ENCODE assay signal across 29 mouse cellular contexts in the genomic region with DNA sequence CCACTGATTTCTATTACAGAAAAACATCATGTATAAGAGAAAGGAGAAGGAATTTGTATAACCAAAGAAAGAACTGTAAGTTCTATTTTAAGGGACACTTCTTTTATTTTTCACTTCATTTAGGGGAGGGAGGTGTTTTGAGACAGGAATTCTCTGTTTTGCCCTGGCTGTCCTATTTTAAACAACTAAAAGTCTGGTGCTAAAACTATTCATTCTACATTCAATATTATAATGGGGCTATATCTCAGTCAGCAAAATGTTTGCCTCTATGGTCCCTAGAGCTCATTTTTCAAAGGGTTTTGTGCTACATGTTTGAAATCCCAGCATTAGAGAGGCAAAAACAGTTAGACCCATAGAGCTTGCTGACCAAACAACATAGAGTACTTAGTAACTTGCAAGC.
"Had no signal": no experiment of that assay in that cellular context is flagged by ENCODE, and none has a peak within 500 bp of the region (broad histone marks: within the 10 kb centered on the region; RNA-seq: fewer than 3 reads in every experiment).

No protein-coding gene starts in this region.

- H3K36me3 ChIP-seq: limb, embryonic 10.5 days; limb, embryonic 12.5 days; limb, embryonic 13.5 days; limb, embryonic 15.5 days; liver, embryonic 12.5 days; liver, embryonic 13.5 days; liver, embryonic 15.5 days; lung, embryonic 15.5 days; midbrain, embryonic 10.5 days; midbrain, embryonic 12.5 days; midbrain, embryonic 13.5 days; midbrain, embryonic 15.5 days; neural tube, embryonic 12.5 days; neural tube, embryonic 13.5 days had no signal

- H3K9ac ChIP-seq: limb, embryonic 12.5 days; limb, embryonic 13.5 days; limb, embryonic 15.5 days; liver, embryonic 12.5 days; liver, embryonic 13.5 days; liver, embryonic 14.5 days; liver, embryonic 15.5 days; liver, postnatal 0 days; lung, embryonic 15.5 days; midbrain, embryonic 12.5 days; midbrain, embryonic 13.5 days; midbrain, embryonic 15.5 days; neural tube, embryonic 12.5 days; neural tube, embryonic 13.5 days had no signal

- H3K27me3 ChIP-seq: limb, embryonic 12.5 days; limb, embryonic 13.5 days; limb, embryonic 15.5 days; liver, embryonic 12.5 days; liver, embryonic 13.5 days; liver, embryonic 15.5 days; lung, embryonic 15.5 days; megakaryocyte, embryonic 14.5 days; midbrain, embryonic 12.5 days; midbrain, embryonic 13.5 days; midbrain, embryonic 15.5 days; neural tube, embryonic 12.5 days; neural tube, embryonic 13.5 days had no signal

- DNase-seq: left cerebral cortex, postnatal 4 days; liver; liver, embryonic 13.5 days; liver, postnatal 0 days; lung, adult 18-20 months; lung, postnatal 14 days; lung, postnatal 36 days; midbrain, embryonic 14.5 days had no signal

- H3K27ac ChIP-seq: left cerebral cortex, adult 2 months; limb, embryonic 10.5 days; limb, embryonic 12.5 days; limb, embryonic 13.5 days; limb, embryonic 15.5 days; liver, embryonic 12.5 days; liver, embryonic 13.5 days; liver, embryonic 14.5 days; liver, embryonic 15.5 days; lung, embryonic 15.5 days; macrophage; midbrain, embryonic 10.5 days; midbrain, embryonic 12.5 days; midbrain, embryonic 13.5 days; midbrain, embryonic 15.5 days; neural tube, embryonic 12.5 days; neural tube, embryonic 13.5 days had no signal

- ATAC-seq: liver, embryonic 12.5 days; liver, postnatal 0 days; midbrain, embryonic 13.5 days; midbrain, embryonic 15.5 days; midbrain, embryonic 16.5 days had no signal

- H3K4me1 ChIP-seq: limb, embryonic 12.5 days; limb, embryonic 13.5 days; limb, embryonic 15.5 days; liver, embryonic 12.5 days; liver, embryonic 13.5 days; liver, embryonic 15.5 days; lung, embryonic 15.5 days; megakaryocyte, embryonic 14.5 days; midbrain, embryonic 12.5 days; midbrain, embryonic 15.5 days; neural tube, embryonic 12.5 days had no signal

- H3K9me3 ChIP-seq: limb, embryonic 10.5 days; limb, embryonic 12.5 days; limb, embryonic 13.5 days; limb, embryonic 15.5 days; liver, embryonic 12.5 days; liver, embryonic 13.5 days; liver, embryonic 15.5 days; lung, embryonic 15.5 days; megakaryocyte, embryonic 14.5 days; midbrain, embryonic 10.5 days; midbrain, embryonic 12.5 days; midbrain, embryonic 13.5 days; midbrain, embryonic 15.5 days; neural tube, embryonic 12.5 days; neural tube, embryonic 13.5 days had no signal

- H3K4me3 ChIP-seq: left cerebral cortex, adult 2 months; limb, embryonic 10.5 days; limb, embryonic 12.5 days; limb, embryonic 13.5 days; limb, embryonic 15.5 days; liver, embryonic 12.5 days; liver, embryonic 13.5 days; liver, embryonic 15.5 days; lung, embryonic 15.5 days; megakaryocyte, embryonic 14.5 days; midbrain, embryonic 10.5 days; midbrain, embryonic 12.5 days; midbrain, embryonic 13.5 days; midbrain, embryonic 15.5 days; myocyte; neural tube, embryonic 12.5 days; neural tube, embryonic 13.5 days had no signal

- H3K4me2 ChIP-seq: limb, embryonic 12.5 days; limb, embryonic 13.5 days; limb, embryonic 15.5 days; liver, embryonic 11.5 days; liver, embryonic 12.5 days; liver, embryonic 13.5 days; liver, embryonic 15.5 days; lung, embryonic 15.5 days; midbrain, embryonic 11.5 days; midbrain, embryonic 12.5 days; midbrain, embryonic 13.5 days; midbrain, embryonic 15.5 days; neural tube, embryonic 12.5 days; neural tube, embryonic 13.5 days had no signal
